Mouse (Mus musculus): Measurements from ENCODE around the gene Spint2. TPM values are rescaled to one million over a fixed set of nuclear protein-coding genes. Genes with fewer than 3 reads are reported as not detected.

The Spint2 gene
- total and polyA plus RNA-seq, 2 experiments from 2014 or later: 46.6 to 153 TPM

DNA sequence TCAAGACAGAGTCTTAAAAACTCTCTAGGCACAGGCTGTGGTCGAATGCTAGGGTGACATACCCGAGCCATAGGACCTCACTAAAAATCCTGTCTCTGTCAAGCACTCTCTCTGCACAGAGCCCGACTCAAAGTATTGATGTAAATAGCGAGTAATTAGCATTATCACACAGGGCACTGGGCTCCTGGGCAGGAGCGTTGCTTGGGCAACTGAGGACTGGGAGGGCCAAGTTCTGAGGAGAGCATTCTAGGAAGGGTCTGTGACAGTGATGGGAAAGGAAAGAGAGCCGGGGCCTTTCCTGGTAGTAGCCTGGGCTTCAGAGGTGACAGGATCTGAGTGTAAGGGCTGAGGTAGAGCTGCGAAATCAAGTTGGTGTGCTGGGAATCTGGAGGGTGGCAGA is 24.4 kb upstream of the Spint2 start:
- Histone ChIP-seq H3K27ac (ENCODE audit: low read depth, low read length) (peak overlapping the region; percentile 32; the same call in 1 of the 2 replicates), H3K4me2 (ENCODE audit: low read depth, low read length, poor library complexity, severe bottlenecking) (peak overlapping the region; percentile 95), H3K4me3 (ENCODE audit: low read depth, low read length) (peak overlapping the region; percentile 82), H3K36me3 (ENCODE audit: insufficient read depth, low read length) (peaks cover 3% of the 10 kb centered on the region; the same call in 1 of the 2 replicates), H3K9ac (replicated peaks; ENCODE audit: low read length, poor library complexity, severe bottlenecking) (peak overlapping the region; percentile 15; the same call in 1 of the 2 replicates), H3K4me1 (ENCODE audit: insufficient read depth, low read length) (no peaks in the 10 kb centered on the region; the same call in 1 of the 2 replicates), H3K9me3 (ENCODE audit: low read length) (no peaks in the 10 kb centered on the region), H3K27me3 (ENCODE audit: insufficient read depth, low read length) (no peaks in the 10 kb centered on the region)
- 14% methylated on average over 7 of the region's 7 CpGs for WGBS
- DNase-seq (ENCODE audit: low spot score) (no peak), ATAC-seq (ENCODE audit: low FRiP score) (no peak)
- no peak for TF ChIP-seq CTCF (IDR thresholded peaks at IDR 0.05)

GRCm38 (mm10) chr7:29305263-29305988 is 23.7 kb upstream of the Spint2 start:
- ATAC-seq (ENCODE audit: low FRiP score) (no peak), DNase-seq (ENCODE audit: low spot score) (no peak)
- Histone ChIP-seq H3K4me1 (ENCODE audit: insufficient read depth, low read length) (no peaks in the 10 kb centered on the region; the same call in 1 of the 2 replicates), H3K4me3 (ENCODE audit: low read depth, low read length) (peak overlapping the region; percentile 82), H3K36me3 (ENCODE audit: insufficient read depth, low read length) (no peaks in the 10 kb centered on the region), H3K4me2 (ENCODE audit: low read depth, low read length, poor library complexity, severe bottlenecking) (peak overlapping the region; percentile 95), H3K9ac (replicated peaks; ENCODE audit: low read length, poor library complexity, severe bottlenecking) (peak overlapping the region; percentile 88), H3K27ac (ENCODE audit: low read depth, low read length) (peak overlapping the region; percentile 81), H3K9me3 (ENCODE audit: low read length) (no peaks in the 10 kb centered on the region), H3K27me3 (ENCODE audit: insufficient read depth, low read length) (no peaks in the 10 kb centered on the region)
- WGBS: 14% methylated on average over 9 of the region's 9 CpGs
- peak; percentile 24 for TF ChIP-seq CTCF (IDR thresholded peaks at IDR 0.05)

DNA sequence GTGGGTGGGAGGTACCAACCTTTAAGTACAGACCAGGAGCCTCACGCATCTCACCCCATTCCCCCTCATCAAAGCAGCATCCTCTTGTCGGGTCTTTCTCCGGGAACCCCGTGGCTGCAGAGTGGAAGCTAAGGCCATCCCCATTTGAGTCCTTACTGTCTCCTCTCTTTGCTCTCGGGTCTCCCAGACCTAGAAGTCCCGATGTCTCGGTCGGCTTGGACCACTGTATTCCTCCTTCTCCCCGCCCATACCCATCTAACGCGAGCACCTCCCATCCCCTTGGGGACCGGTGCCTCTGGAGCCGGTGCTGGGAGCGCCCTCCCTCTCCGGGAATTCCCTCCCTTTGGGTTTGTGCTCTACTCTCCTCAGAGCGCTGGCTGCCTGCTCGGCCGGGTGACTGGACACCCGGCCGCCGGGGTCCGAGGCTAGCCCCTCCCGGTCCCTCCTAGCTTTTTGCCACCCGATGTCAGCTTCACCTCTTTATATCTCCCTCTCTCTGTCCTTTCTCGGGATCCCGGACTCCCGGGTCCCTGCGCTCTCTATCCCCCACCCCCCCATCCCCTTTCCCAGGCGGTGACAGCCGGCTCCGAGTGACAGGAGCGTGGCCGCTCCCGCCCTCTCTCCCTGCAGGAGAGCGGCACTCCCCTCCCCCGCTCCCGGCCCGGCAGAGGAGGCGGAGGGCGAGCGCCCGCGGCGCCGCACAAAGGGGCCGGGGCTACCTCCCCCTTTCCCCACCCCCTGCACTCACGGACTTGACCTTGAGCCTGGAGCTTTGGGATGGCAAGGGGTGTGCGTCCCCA is 23.0 kb upstream of the Spint2 start:
- no peaks in the 10 kb centered on the region for H3K36me3 ChIP-seq (ENCODE audit: insufficient read depth, low read length)
- no peaks in the 10 kb centered on the region for H3K27me3 ChIP-seq (ENCODE audit: insufficient read depth, low read length)
- H3K4me2 ChIP-seq (ENCODE audit: low read depth, low read length, poor library complexity, severe bottlenecking): peak overlapping the region; percentile 95
- DNase-seq (ENCODE audit: low spot score): no peak
- H3K9ac ChIP-seq (replicated peaks; ENCODE audit: low read length, poor library complexity, severe bottlenecking): peak overlapping the region; percentile 88
- TF ChIP-seq CTCF (IDR thresholded peaks at IDR 0.05): no peak
- no peak for ATAC-seq (ENCODE audit: low FRiP score)
- H3K4me3 ChIP-seq (ENCODE audit: low read depth, low read length): peak overlapping the region; percentile 82
- peak overlapping the region; percentile 81 for H3K27ac ChIP-seq (ENCODE audit: low read depth, low read length)
- no peaks in the 10 kb centered on the region; the same call in 1 of the 2 replicates for H3K4me1 ChIP-seq (ENCODE audit: insufficient read depth, low read length)
- under 1% methylated on average over 41 of the region's 48 CpGs for WGBS
- H3K9me3 ChIP-seq (ENCODE audit: low read length): no peaks in the 10 kb centered on the region

GRCm38 (mm10) chr7:29303738-29304462 is 22.2 kb upstream of the Spint2 start, which contains the start of gene Dpf1:
Gene Dpf1, plus strand, starts transcription at chr7:29303951.
- no peaks in the 10 kb centered on the region for H3K36me3 ChIP-seq (ENCODE audit: insufficient read depth, low read length)
- peak; percentile 96 for DNase-seq (ENCODE audit: low spot score)
- TF ChIP-seq CTCF (IDR thresholded peaks at IDR 0.05): peak; percentile 40
- H3K9me3 ChIP-seq (ENCODE audit: low read length): no peaks in the 10 kb centered on the region
- H3K27ac ChIP-seq (ENCODE audit: low read depth, low read length): peak within 1 kb of the TSS; percentile 81
- H3K4me1 ChIP-seq (ENCODE audit: insufficient read depth, low read length): no peaks in the 10 kb centered on the region
- peak within 1 kb of the TSS; percentile 88 for H3K9ac ChIP-seq (replicated peaks; ENCODE audit: low read length, poor library complexity, severe bottlenecking)
- WGBS: under 1% methylated on average over 55 of the region's 67 CpGs
- ATAC-seq (ENCODE audit: low FRiP score): peak; percentile 83
- H3K27me3 ChIP-seq (ENCODE audit: insufficient read depth, low read length): no peaks in the 10 kb centered on the region
- H3K4me2 ChIP-seq (ENCODE audit: low read depth, low read length, poor library complexity, severe bottlenecking): peak within 1 kb of the TSS; percentile 95
- peak within 1 kb of the TSS; percentile 82 for H3K4me3 ChIP-seq (ENCODE audit: low read depth, low read length)

DNA sequence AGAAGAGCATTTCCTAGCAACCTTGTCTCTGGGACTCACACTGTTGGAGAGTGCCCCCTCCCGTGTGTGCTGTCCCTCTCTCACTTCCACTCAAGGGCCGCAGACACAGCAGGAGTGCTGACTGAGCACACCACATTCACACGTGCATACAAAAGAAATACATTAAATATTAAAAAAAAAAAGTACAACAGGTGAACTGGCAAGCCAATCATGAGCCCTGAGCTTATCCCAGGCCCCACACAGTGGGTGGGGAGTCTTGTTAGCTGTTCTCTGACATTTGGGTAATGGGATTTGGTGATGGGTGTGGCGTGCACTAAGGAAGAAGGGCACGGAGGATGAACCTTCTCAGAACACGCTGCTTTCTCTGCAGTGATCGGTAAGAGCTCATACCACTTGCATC is 20.9 kb upstream of the Spint2 start:
- H3K4me1 ChIP-seq (ENCODE audit: insufficient read depth, low read length): no peaks in the 10 kb centered on the region
- no peak for DNase-seq (ENCODE audit: low spot score)
- no peaks in the 10 kb centered on the region for H3K27me3 ChIP-seq (ENCODE audit: insufficient read depth, low read length)
- H3K36me3 ChIP-seq (ENCODE audit: insufficient read depth, low read length): no peaks in the 10 kb centered on the region
- H3K9me3 ChIP-seq (ENCODE audit: low read length): no peaks in the 10 kb centered on the region
- ATAC-seq (ENCODE audit: low FRiP score): no peak
- no peak overlapping the region for H3K9ac ChIP-seq (replicated peaks; ENCODE audit: low read length, poor library complexity, severe bottlenecking)
- no peak overlapping the region for H3K4me2 ChIP-seq (ENCODE audit: low read depth, low read length, poor library complexity, severe bottlenecking)
- WGBS: 41% methylated on average over 7 of the region's 7 CpGs
- no peak overlapping the region for H3K27ac ChIP-seq (ENCODE audit: low read depth, low read length)
- H3K4me3 ChIP-seq (ENCODE audit: low read depth, low read length): no peak overlapping the region
- TF ChIP-seq CTCF (IDR thresholded peaks at IDR 0.05): no peak
